Mouse (Mus musculus): ENCODE results near the gene Mdk. TPM values are rescaled to one million over a fixed set of nuclear protein-coding genes. Genes with fewer than 3 reads are reported as not detected.

Gene Mdk
- polyA plus RNA-seq, 1 experiment from 2014 or later = 501 TPM

- Histone ChIP-seq H3K4me3 (ENCODE audit: low read depth, low read length) (no peak overlapping the region), H3K36me3 (ENCODE audit: control insufficient read depth, insufficient read depth, low read length) (no peaks in the 10 kb centered on the region), H3K9ac (ENCODE audit: low read depth, low read length) (no peak overlapping the region), H3K27ac (ENCODE audit: low read depth, low read length) (peak overlapping the region; percentile 49; the same call in 1 of the 2 replicates), H3K9me3 (ENCODE audit: control insufficient read depth, low read length) (no peaks in the 10 kb centered on the region), H3K4me2 (0 out of 2 replicates have a peak overlapping the region, but pooled peaks have one; percentile 16), H3K4me1 (replicated peaks; ENCODE audit: control insufficient read depth, insufficient read depth, low read length) (peaks cover 19% of the 10 kb centered on the region), H3K27me3 (replicated peaks; ENCODE audit: control insufficient read depth, insufficient read depth, low read length) (peaks cover 62% of the 10 kb centered on the region)
- DNase-seq (ENCODE audit: low spot score) (no peak), ATAC-seq (replicated peaks; ENCODE audit: low FRiP score) (no peak)
- 21% methylated on average over 21 of the region's 21 CpGs for WGBS
Measured at GRCm38 (mm10) chr2:91971231-91972097, 39.4 kb upstream of the Mdk start.

DNA sequence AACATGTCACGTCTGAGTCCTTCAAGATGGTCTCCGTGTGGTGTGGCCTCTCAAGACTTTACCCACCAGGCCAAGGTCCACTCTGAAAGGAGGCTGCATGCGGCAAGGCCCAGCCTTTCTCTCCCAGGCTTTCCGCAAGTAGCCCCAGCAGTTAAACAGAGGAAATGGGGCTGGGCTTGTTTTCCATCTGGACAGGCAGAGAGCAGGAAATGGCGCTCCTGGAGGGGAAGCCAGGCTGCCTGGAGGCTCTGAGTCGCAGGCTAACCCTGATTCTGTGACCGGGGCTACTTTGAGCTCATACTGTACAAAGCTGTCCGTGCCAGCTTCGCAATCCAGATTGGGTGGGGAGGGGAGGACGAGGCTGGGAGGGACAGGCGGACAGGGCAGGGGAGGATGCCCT lies 35.9 kb upstream of the Mdk start:
- Histone ChIP-seq H3K9ac (ENCODE audit: low read depth, low read length) (no peak overlapping the region), H3K4me2 (no peak overlapping the region), H3K9me3 (ENCODE audit: control insufficient read depth, low read length) (no peaks in the 10 kb centered on the region), H3K27ac (ENCODE audit: low read depth, low read length) (peak overlapping the region; percentile 27; the same call in 1 of the 2 replicates), H3K36me3 (ENCODE audit: control insufficient read depth, insufficient read depth, low read length) (no peaks in the 10 kb centered on the region), H3K27me3 (replicated peaks; ENCODE audit: control insufficient read depth, insufficient read depth, low read length) (peaks cover 27% of the 10 kb centered on the region), H3K4me1 (replicated peaks; ENCODE audit: control insufficient read depth, insufficient read depth, low read length) (peaks cover 19% of the 10 kb centered on the region), H3K4me3 (ENCODE audit: low read depth, low read length) (no peak overlapping the region)
- ATAC-seq (replicated peaks; ENCODE audit: low FRiP score) = no peak
- 45% methylated on average over 11 of the region's 11 CpGs for WGBS
- DNase-seq (ENCODE audit: low spot score) = no peak

DNA sequence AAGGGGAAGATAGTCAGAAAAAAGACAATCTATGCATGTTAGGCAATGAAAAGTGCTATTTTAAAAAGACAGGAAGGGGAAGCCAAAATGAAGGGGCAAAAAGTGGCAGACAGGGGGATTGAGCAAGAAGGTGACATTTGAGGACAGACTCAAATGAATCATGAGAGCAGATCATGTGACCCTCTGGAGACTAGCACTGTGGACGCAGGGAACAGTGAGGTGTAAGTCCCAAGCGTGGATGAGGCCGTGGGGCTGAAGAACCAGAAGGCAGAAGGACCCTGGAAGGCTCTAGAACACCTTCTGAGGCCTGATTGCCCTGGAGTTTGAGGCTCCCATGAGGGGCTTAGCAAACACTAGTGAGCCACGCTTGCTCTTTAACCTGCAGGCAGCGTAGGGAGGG lies 34.3 kb upstream of the Mdk start:
- Histone ChIP-seq H3K4me1 (replicated peaks; ENCODE audit: control insufficient read depth, insufficient read depth, low read length) (peaks cover 29% of the 10 kb centered on the region), H3K9me3 (ENCODE audit: control insufficient read depth, low read length) (no peaks in the 10 kb centered on the region), H3K27ac (ENCODE audit: low read depth, low read length) (no peak overlapping the region), H3K9ac (ENCODE audit: low read depth, low read length) (no peak overlapping the region), H3K27me3 (replicated peaks; ENCODE audit: control insufficient read depth, insufficient read depth, low read length) (peaks cover 14% of the 10 kb centered on the region), H3K36me3 (ENCODE audit: control insufficient read depth, insufficient read depth, low read length) (no peaks in the 10 kb centered on the region), H3K4me2 (no peak overlapping the region), H3K4me3 (ENCODE audit: low read depth, low read length) (no peak overlapping the region)
- 76% methylated on average over 5 of the region's 5 CpGs for WGBS
- ATAC-seq (replicated peaks; ENCODE audit: low FRiP score) = no peak
- DNase-seq (ENCODE audit: low spot score) = no peak

GRCm38 (mm10) chr2:91965417-91965816 lies 33.3 kb upstream of the Mdk start:
- WGBS = 6% methylated on average over 20 of the region's 20 CpGs
- no peak for ATAC-seq (replicated peaks; ENCODE audit: low FRiP score)
- Histone ChIP-seq H3K9ac (ENCODE audit: low read depth, low read length) (peak overlapping the region; percentile 49), H3K27ac (ENCODE audit: low read depth, low read length) (peak overlapping the region; percentile 65; the same call in 1 of the 2 replicates), H3K4me2 (peak overlapping the region; percentile 95), H3K4me3 (ENCODE audit: low read depth, low read length) (peak overlapping the region; percentile 97), H3K36me3 (ENCODE audit: control insufficient read depth, insufficient read depth, low read length) (no peaks in the 10 kb centered on the region), H3K27me3 (replicated peaks; ENCODE audit: control insufficient read depth, insufficient read depth, low read length) (peaks cover 5% of the 10 kb centered on the region), H3K9me3 (ENCODE audit: control insufficient read depth, low read length) (no peaks in the 10 kb centered on the region), H3K4me1 (replicated peaks; ENCODE audit: control insufficient read depth, insufficient read depth, low read length) (peaks cover 31% of the 10 kb centered on the region)
- DNase-seq (ENCODE audit: low spot score) = no peak

DNA sequence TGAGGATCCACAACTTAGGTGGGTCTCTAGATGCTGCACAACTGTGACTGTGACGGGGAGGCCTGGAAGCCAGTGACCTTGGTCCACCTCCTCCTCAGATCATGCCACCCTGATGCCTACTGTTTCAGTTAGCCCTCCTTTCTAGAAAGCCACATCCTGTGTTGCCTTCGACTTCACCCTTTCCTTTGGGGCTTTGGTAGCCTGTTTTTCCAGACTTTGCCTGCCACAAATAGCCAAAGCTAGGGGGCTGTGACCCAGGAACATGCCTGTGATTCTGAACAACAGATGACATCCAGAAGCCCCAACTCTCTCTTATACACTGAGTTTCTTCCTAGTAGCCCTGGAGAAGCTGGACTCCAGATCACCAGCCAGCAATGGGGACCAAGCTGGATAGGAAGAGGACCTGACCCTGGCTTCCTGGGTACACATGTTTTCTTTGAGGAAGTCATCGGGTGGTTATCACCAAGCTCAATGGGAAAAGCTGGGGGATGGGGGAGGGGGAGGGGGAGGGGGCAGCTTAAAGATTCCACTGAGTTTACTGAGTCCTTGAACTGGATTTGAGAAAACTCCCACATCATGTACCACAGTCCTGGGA lies 32.6 kb upstream of the Mdk start:
- Histone ChIP-seq H3K4me2 (peak overlapping the region; percentile 95), H3K9ac (ENCODE audit: low read depth, low read length) (peak overlapping the region; percentile 49; the same call in 1 of the 2 replicates), H3K27ac (ENCODE audit: low read depth, low read length) (peak overlapping the region; percentile 65; the same call in 1 of the 2 replicates), H3K4me1 (replicated peaks; ENCODE audit: control insufficient read depth, insufficient read depth, low read length) (peaks cover 38% of the 10 kb centered on the region), H3K9me3 (ENCODE audit: control insufficient read depth, low read length) (no peaks in the 10 kb centered on the region), H3K4me3 (ENCODE audit: low read depth, low read length) (peak overlapping the region; percentile 97), H3K27me3 (replicated peaks; ENCODE audit: control insufficient read depth, insufficient read depth, low read length) (no peaks in the 10 kb centered on the region), H3K36me3 (ENCODE audit: control insufficient read depth, insufficient read depth, low read length) (0 out of 2 replicates have a peak, but pooled peaks cover 2% of the 10 kb centered on the region)
- ATAC-seq (replicated peaks; ENCODE audit: low FRiP score) (no peak), DNase-seq (ENCODE audit: low spot score) (no peak)
- 49% methylated on average over 3 of the region's 3 CpGs for WGBS

DNA sequence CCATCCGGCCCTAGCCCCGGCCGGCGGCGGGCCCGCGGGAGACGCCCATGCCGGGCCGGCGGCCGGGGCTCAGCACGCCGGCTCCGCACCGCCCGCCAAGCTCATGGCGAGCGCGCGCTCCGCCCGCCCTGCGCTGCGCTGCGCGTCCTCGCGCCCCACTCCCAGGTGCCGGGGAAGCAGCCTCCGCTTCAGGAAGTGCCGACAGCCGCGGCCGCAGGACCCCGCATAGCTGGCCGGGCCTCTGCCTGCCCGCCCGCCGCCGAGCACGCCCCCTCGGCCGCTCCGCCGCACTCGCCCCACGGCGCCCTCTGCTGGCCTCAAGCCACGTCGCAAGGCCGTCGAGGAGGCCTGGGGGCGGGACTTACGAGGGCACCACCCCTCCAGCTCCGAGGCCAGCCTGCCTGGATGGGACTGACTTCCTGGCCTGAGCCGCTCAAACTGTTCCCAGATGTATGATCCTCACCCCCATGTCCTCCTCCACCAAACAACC lies 31.4 kb upstream of the Mdk start:
- DNase-seq (ENCODE audit: low spot score) (peak; percentile 94), ATAC-seq (replicated peaks; ENCODE audit: low FRiP score) (peak; percentile 92)
- H3K9me3 ChIP-seq (ENCODE audit: control insufficient read depth, low read length) = no peaks in the 10 kb centered on the region
- under 1% methylated on average over 51 of the region's 57 CpGs for WGBS
- H3K4me3 ChIP-seq (ENCODE audit: low read depth, low read length) = peak overlapping the region; percentile 97
- H3K4me2 ChIP-seq = peak overlapping the region; percentile 95
- peak overlapping the region; percentile 90 for H3K9ac ChIP-seq (ENCODE audit: low read depth, low read length)
- H3K36me3 ChIP-seq (ENCODE audit: control insufficient read depth, insufficient read depth, low read length) = 0 out of 2 replicates have a peak, but pooled peaks cover 2% of the 10 kb centered on the region
- no peaks in the 10 kb centered on the region for H3K27me3 ChIP-seq (replicated peaks; ENCODE audit: control insufficient read depth, insufficient read depth, low read length)
- H3K27ac ChIP-seq (ENCODE audit: low read depth, low read length) = peak overlapping the region; percentile 87
- H3K4me1 ChIP-seq (replicated peaks; ENCODE audit: control insufficient read depth, insufficient read depth, low read length) = peaks cover 50% of the 10 kb centered on the region

DNA sequence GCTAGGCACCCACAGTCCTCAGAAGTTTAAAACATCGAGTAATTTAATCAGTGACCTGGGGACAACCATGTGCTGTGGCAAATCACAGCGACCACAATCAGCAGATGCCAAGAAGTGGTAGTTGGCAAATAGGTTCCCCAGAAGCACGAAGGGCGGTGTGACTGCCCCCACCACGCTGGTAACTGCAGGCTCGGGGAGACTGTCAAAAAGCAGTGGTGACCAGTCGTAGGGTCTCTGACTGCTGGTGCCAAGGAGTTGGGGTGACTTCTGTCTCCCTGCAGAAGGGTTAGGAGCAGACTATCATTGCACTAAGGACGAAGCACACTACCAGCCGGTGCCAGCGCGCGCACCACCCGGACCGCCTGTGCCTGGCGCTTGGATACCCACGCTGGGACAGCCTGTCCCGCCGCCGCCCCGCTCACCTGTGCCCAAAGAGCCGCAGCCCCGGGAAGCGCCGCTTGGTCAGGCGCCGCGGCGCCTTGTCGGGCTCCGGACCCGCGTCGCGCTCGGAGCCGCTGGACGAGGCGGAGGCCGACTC lies 30.8 kb upstream of the Mdk start:
- H3K27ac ChIP-seq (ENCODE audit: low read depth, low read length) = peak overlapping the region; percentile 87
- peaks cover 55% of the 10 kb centered on the region for H3K4me1 ChIP-seq (replicated peaks; ENCODE audit: control insufficient read depth, insufficient read depth, low read length)
- H3K9ac ChIP-seq (ENCODE audit: low read depth, low read length) = peak overlapping the region; percentile 90
- no peaks in the 10 kb centered on the region for H3K27me3 ChIP-seq (replicated peaks; ENCODE audit: control insufficient read depth, insufficient read depth, low read length)
- DNase-seq (ENCODE audit: low spot score) (no peak), ATAC-seq (replicated peaks; ENCODE audit: low FRiP score) (peak; percentile 9; the same call in 1 of the 2 replicates)
- H3K36me3 ChIP-seq (ENCODE audit: control insufficient read depth, insufficient read depth, low read length) = 0 out of 2 replicates have a peak, but pooled peaks cover 2% of the 10 kb centered on the region
- WGBS = under 1% methylated on average over 39 of the region's 39 CpGs
- peak overlapping the region; percentile 95 for H3K4me2 ChIP-seq
- peak overlapping the region; percentile 97 for H3K4me3 ChIP-seq (ENCODE audit: low read depth, low read length)
- no peaks in the 10 kb centered on the region for H3K9me3 ChIP-seq (ENCODE audit: control insufficient read depth, low read length)

GRCm38 (mm10) chr2:91961901-91962761 lies 30.0 kb upstream of the Mdk start:
- peak overlapping the region; percentile 95 for H3K4me2 ChIP-seq
- H3K27ac ChIP-seq (ENCODE audit: low read depth, low read length) = peak overlapping the region; percentile 57
- 30% methylated on average over 4 of the region's 4 CpGs for WGBS
- H3K4me1 ChIP-seq (replicated peaks; ENCODE audit: control insufficient read depth, insufficient read depth, low read length) = peaks cover 63% of the 10 kb centered on the region
- DNase-seq (ENCODE audit: low spot score) (no peak), ATAC-seq (replicated peaks; ENCODE audit: low FRiP score) (no peak)
- H3K4me3 ChIP-seq (ENCODE audit: low read depth, low read length) = peak overlapping the region; percentile 97
- H3K36me3 ChIP-seq (ENCODE audit: control insufficient read depth, insufficient read depth, low read length) = 0 out of 2 replicates have a peak, but pooled peaks cover 2% of the 10 kb centered on the region
- no peaks in the 10 kb centered on the region for H3K9me3 ChIP-seq (ENCODE audit: control insufficient read depth, low read length)
- no peaks in the 10 kb centered on the region for H3K27me3 ChIP-seq (replicated peaks; ENCODE audit: control insufficient read depth, insufficient read depth, low read length)
- H3K9ac ChIP-seq (ENCODE audit: low read depth, low read length) = peak overlapping the region; percentile 90
